ENCODE assay signal across 14 mouse cellular contexts in genomic region chr3:75910768-75911167, GRCm38 (mm10). TPM values are rescaled to one million over a fixed set of nuclear protein-coding genes. Genes with fewer than 3 reads are reported as not detected.
A peak's percentile ranks its signal among the peaks of the same experiment; 100 is the strongest.
DNase-seq lines count a peak whose midpoint lies in the region; ATAC-seq and TF ChIP-seq lines count a peak whose summit lies in the region.
"Had no signal": no experiment of that assay in that cellular context is flagged by ENCODE, and none has a peak within 500 bp of the region (broad histone marks: within the 10 kb centered on the region; RNA-seq: fewer than 3 reads in every experiment).

No protein-coding gene starts in this region.

- no peak overlapping the region for H3K27ac ChIP-seq in intestine, embryonic 16.5 days (ENCODE audit: low read length)
- no peak overlapping the region for H3K27ac ChIP-seq in intestine, postnatal 0 days (ENCODE audit: low read depth, low read length)
- no peak overlapping the region for H3K27ac ChIP-seq in midbrain, embryonic 11.5 days (ENCODE audit: low read depth, low read length)
- H3K27ac ChIP-seq in midbrain, postnatal 0 days (ENCODE audit: low read depth, low read length), result no peak overlapping the region
- 0 out of 2 replicates have a peak overlapping the region, but pooled peaks have one; percentile 35 for H3K27ac ChIP-seq in hindbrain, embryonic 13.5 days
- no peak overlapping the region for H3K27ac ChIP-seq in midbrain, embryonic 14.5 days (replicated peaks; ENCODE audit: low read depth, low read length)
- H3K27ac ChIP-seq: embryonic facial prominence, embryonic 10.5 days; gastrocnemius, adult 2 months had no signal

- H3K9me3 ChIP-seq in intestine, embryonic 16.5 days (ENCODE audit: control insufficient read depth, low read length), result no peaks in the 10 kb centered on the region
- H3K9me3 ChIP-seq in intestine, postnatal 0 days (ENCODE audit: control insufficient read depth), result no peaks in the 10 kb centered on the region
- H3K9me3 ChIP-seq in midbrain, embryonic 11.5 days (ENCODE audit: control insufficient read depth, low read length), result no peaks in the 10 kb centered on the region
- no peaks in the 10 kb centered on the region for H3K9me3 ChIP-seq in midbrain, postnatal 0 days (ENCODE audit: low read length)
- H3K9me3 ChIP-seq in hindbrain, embryonic 13.5 days, result no peaks in the 10 kb centered on the region
- H3K9me3 ChIP-seq in midbrain, embryonic 14.5 days (ENCODE audit: control insufficient read depth, low read length), result no peaks in the 10 kb centered on the region
- H3K9me3 ChIP-seq: embryonic facial prominence, embryonic 10.5 days had no signal

- no peak for DNase-seq in midbrain, embryonic 11.5 days (ENCODE audit: low spot score, missing footprints)
- DNase-seq in midbrain, postnatal 0 days (ENCODE audit: low spot score), result no peak
- DNase-seq in midbrain, embryonic 14.5 days, result no peak
- DNase-seq in left cerebral cortex, adult 11 months (ENCODE audit: low spot score), result no peak
- DNase-seq: gastrocnemius, adult 2 months; left cerebral cortex, postnatal 4 days; lung, adult 2 months; thymus, postnatal 36 days had no signal

- H3K4me3 ChIP-seq in intestine, embryonic 16.5 days (ENCODE audit: low read length), result no peak overlapping the region
- H3K4me3 ChIP-seq in intestine, postnatal 0 days (ENCODE audit: low read depth, low read length), result no peak overlapping the region
- no peak overlapping the region for H3K4me3 ChIP-seq in midbrain, embryonic 11.5 days (ENCODE audit: low read depth, low read length)
- H3K4me3 ChIP-seq in midbrain, postnatal 0 days (ENCODE audit: low read depth, low read length), result no peak overlapping the region
- H3K4me3 ChIP-seq in hindbrain, embryonic 13.5 days, result no peak overlapping the region
- H3K4me3 ChIP-seq in midbrain, embryonic 14.5 days (replicated peaks; ENCODE audit: low read depth, low read length), result no peak overlapping the region
- H3K4me3 ChIP-seq: embryonic facial prominence, embryonic 10.5 days; gastrocnemius, adult 2 months had no signal

- TF ChIP-seq CTCF in intestine, postnatal 0 days (IDR thresholded peaks at IDR 0.05; ENCODE audit: low read depth), result no peak
- TF ChIP-seq CTCF in midbrain, postnatal 0 days (IDR thresholded peaks at IDR 0.05), result no peak

- peaks cover 3% of the 10 kb centered on the region; the same call in 1 of the 2 replicates for H3K4me1 ChIP-seq in intestine, embryonic 16.5 days (ENCODE audit: control insufficient read depth, insufficient read depth, low read length)
- H3K4me1 ChIP-seq in intestine, postnatal 0 days (replicated peaks; ENCODE audit: control insufficient read depth, insufficient read depth, low read length), result no peaks in the 10 kb centered on the region
- peaks cover 2% of the 10 kb centered on the region; the same call in 1 of the 2 replicates for H3K4me1 ChIP-seq in midbrain, embryonic 11.5 days (ENCODE audit: control insufficient read depth, insufficient read depth, low read length)
- H3K4me1 ChIP-seq in midbrain, postnatal 0 days (ENCODE audit: insufficient read depth, low read length), result no peaks in the 10 kb centered on the region
- peaks cover 8% of the 10 kb centered on the region for H3K4me1 ChIP-seq in hindbrain, embryonic 13.5 days (replicated peaks)
- peaks cover 4% of the 10 kb centered on the region; the same call in 1 of the 2 replicates for H3K4me1 ChIP-seq in midbrain, embryonic 14.5 days (ENCODE audit: control insufficient read depth, insufficient read depth, low read length)

- peak; percentile 31; the same call in 1 of the 2 replicates for ATAC-seq in intestine, embryonic 16.5 days
- no peak for ATAC-seq in intestine, postnatal 0 days
- ATAC-seq in midbrain, embryonic 11.5 days (ENCODE audit: low FRiP score), result peak; percentile 53
- no peak for ATAC-seq in midbrain, postnatal 0 days (ENCODE audit: low FRiP score)
- peak; percentile 28; the same call in 1 of the 2 replicates for ATAC-seq in hindbrain, embryonic 13.5 days (ENCODE audit: low FRiP score)
- 0 out of 2 replicates have a peak, but pooled peaks have one; percentile 36 for ATAC-seq in midbrain, embryonic 14.5 days (ENCODE audit: low FRiP score, low TSS enrichment)

- no peaks in the 10 kb centered on the region for H3K36me3 ChIP-seq in intestine, embryonic 16.5 days (ENCODE audit: control insufficient read depth, insufficient read depth, low read length)
- peaks cover 9% of the 10 kb centered on the region for H3K36me3 ChIP-seq in intestine, postnatal 0 days (ENCODE audit: control insufficient read depth, insufficient read depth)
- H3K36me3 ChIP-seq in midbrain, embryonic 11.5 days (ENCODE audit: control insufficient read depth, insufficient read depth, low read length), result no peaks in the 10 kb centered on the region
- H3K36me3 ChIP-seq in midbrain, postnatal 0 days (ENCODE audit: insufficient read depth, low read length), result no peaks in the 10 kb centered on the region
- H3K36me3 ChIP-seq in hindbrain, embryonic 13.5 days, result peaks cover 7% of the 10 kb centered on the region
- H3K36me3 ChIP-seq in midbrain, embryonic 14.5 days (ENCODE audit: control insufficient read depth, insufficient read depth, low read length), result 0 out of 2 replicates have a peak, but pooled peaks cover 9% of the 10 kb centered on the region

- no peaks in the 10 kb centered on the region for H3K27me3 ChIP-seq in intestine, embryonic 16.5 days (replicated peaks; ENCODE audit: control insufficient read depth, insufficient read depth, low read length)
- H3K27me3 ChIP-seq in intestine, postnatal 0 days (replicated peaks; ENCODE audit: control insufficient read depth, insufficient read depth, low read length), result no peaks in the 10 kb centered on the region
- H3K27me3 ChIP-seq in midbrain, embryonic 11.5 days (ENCODE audit: control insufficient read depth, insufficient read depth, low read length), result no peaks in the 10 kb centered on the region
- no peaks in the 10 kb centered on the region for H3K27me3 ChIP-seq in midbrain, postnatal 0 days (ENCODE audit: insufficient read depth, low read length)
- H3K27me3 ChIP-seq in hindbrain, embryonic 13.5 days, result no peaks in the 10 kb centered on the region
- H3K27me3 ChIP-seq in midbrain, embryonic 14.5 days (ENCODE audit: control insufficient read depth, insufficient read depth, low read length), result no peaks in the 10 kb centered on the region

- no peak overlapping the region for H3K4me2 ChIP-seq in intestine, embryonic 16.5 days (ENCODE audit: low read depth, low read length)
- no peak overlapping the region for H3K4me2 ChIP-seq in intestine, postnatal 0 days (replicated peaks; ENCODE audit: low read depth)
- no peak overlapping the region for H3K4me2 ChIP-seq in midbrain, embryonic 11.5 days
- no peak overlapping the region for H3K4me2 ChIP-seq in midbrain, postnatal 0 days (ENCODE audit: low read depth, low read length, poor library complexity, severe bottlenecking)
- no peak overlapping the region for H3K4me2 ChIP-seq in hindbrain, embryonic 13.5 days
- H3K4me2 ChIP-seq in midbrain, embryonic 14.5 days (ENCODE audit: low read length), result no peak overlapping the region
- H3K4me2 ChIP-seq: heart, embryonic 11.5 days; liver, embryonic 11.5 days had no signal

- H3K9ac ChIP-seq in intestine, embryonic 16.5 days (ENCODE audit: low read depth, low read length), result no peak overlapping the region
- H3K9ac ChIP-seq in intestine, postnatal 0 days (ENCODE audit: low read depth, low read length), result no peak overlapping the region
- H3K9ac ChIP-seq in midbrain, embryonic 11.5 days (ENCODE audit: low read length), result no peak overlapping the region
- no peak overlapping the region for H3K9ac ChIP-seq in midbrain, postnatal 0 days (replicated peaks; ENCODE audit: low read length, poor library complexity, severe bottlenecking)
- no peak overlapping the region for H3K9ac ChIP-seq in hindbrain, embryonic 13.5 days
- H3K9ac ChIP-seq in midbrain, embryonic 14.5 days (replicated peaks; ENCODE audit: low read length), result no peak overlapping the region

RNA-seq across cellular contexts. Expression of gene Golim4, which starts 46.0 kb away (rescaled TPM):
- polyA plus RNA-seq in intestine, embryonic 16.5 days (2015; fragmentation: Nextera tagmentation; extraction: Ambion mirVana), result 34.5 and 40.2 TPM in 2 replicates
- 30.3 and 31.9 TPM in 2 replicates for polyA plus RNA-seq in intestine, postnatal 0 days (2015; fragmentation: Nextera tagmentation; extraction: Ambion mirVana)
- 43.5 and 46.7 TPM in 2 replicates for polyA plus RNA-seq in midbrain, embryonic 11.5 days (2014; fragmentation: Nextera tagmentation; extraction: Ambion mirVana)
- 11.9 and 21.7 TPM in 2 replicates for total RNA-seq in midbrain, postnatal 0 days (2014; rRNA removed)
- 11.5 and 15.4 TPM in 2 replicates for polyA plus RNA-seq in midbrain, postnatal 0 days (2015; fragmentation: Nextera tagmentation; extraction: Ambion mirVana)
- polyA plus RNA-seq in hindbrain, embryonic 13.5 days (2015; fragmentation: Nextera tagmentation; extraction: Ambion mirVana), result 32.9 and 33.5 TPM in 2 replicates
- polyA plus RNA-seq in midbrain, embryonic 14.5 days (2014; fragmentation: Nextera tagmentation; extraction: Ambion mirVana), result 15.2 and 20.6 TPM in 2 replicates

Comparison
In these comparisons a context has a peak if more than half of its experiments do, and no peak if none do; other contexts are left out.
1. ATAC-seq: peak in intestine, embryonic 16.5 days (single experiment), midbrain, embryonic 11.5 days (single experiment), hindbrain, embryonic 13.5 days (single experiment) and midbrain, embryonic 14.5 days (single experiment); none in intestine, postnatal 0 days (single experiment) and midbrain, postnatal 0 days (single experiment).